Mouse (Mus musculus) megakaryocyte, embryonic 14.5 days (primary cell): ENCODE data around the gene Krba1.

Source experiments
- FLI1 ChIP-seq: IDR thresholded peaks from 2 replicates; pipeline ENCODE4 v1.6.1; 2012; ENCODE audit warnings: low read length, inconsistent platforms, mixed read lengths
- GATA1 ChIP-seq: IDR thresholded peaks from 3 replicates; pipeline ENCODE4 v1.6.1; 2012; ENCODE audit warnings: mixed read lengths, low read length, inconsistent platforms, borderline replicate concordance

GRCm38 (mm10) chr6:48396008-48396595, 716 bp downstream of the Krba1 start:
- no peak for TF ChIP-seq FLI1
- TF ChIP-seq GATA1: no peak
